Mouse (Mus musculus) ES-E14 (cell line): ENCODE measurements around the gene Olfr1308. TPM values are rescaled to one million over a fixed set of nuclear protein-coding genes. Genes with fewer than 3 reads are reported as not detected.

ENCODE experiments used
- DNase-seq: peaks from one replicate; pipeline ENCODE4 v3.0.0-alpha.2; 2013; ENCODE audit warnings: low read depth, low spot score
- H3K27ac ChIP-seq: 2 replicates; pipeline ENCODE4 v1.5.1; 2012; ENCODE audit warnings: low read depth, mild to moderate bottlenecking, low read length, moderate library complexity, mixed read lengths; ENCODE audit not compliant: poor library complexity, insufficient read depth, severe bottlenecking
- H3K36me3 ChIP-seq: 2 replicates; pipeline ENCODE4 v1.6.1; 2012; ENCODE audit warnings: mild to moderate bottlenecking, low read length, moderate library complexity, mixed read lengths; ENCODE audit not compliant: control insufficient read depth, poor library complexity, insufficient read depth, severe bottlenecking
- H3K4me1 ChIP-seq, 2 experiments: fragments of 150-350 bp in 1 of 2; sonication (generic) in 1 of 2; 2 replicates each; pipeline ENCODE4 v1.6.1; 2012; ENCODE audit warnings: low read length in 2 of 2, mild to moderate bottlenecking in 1 of 2, mixed read lengths in 1 of 2; ENCODE audit not compliant: control insufficient read depth in 2 of 2, insufficient read depth in 2 of 2, poor library complexity in 1 of 2
- H3K4me3 ChIP-seq, 2 experiments: fragments of 150-350 bp in 1 of 2; sonication (generic) in 1 of 2; 2 replicates each; pipeline ENCODE4 v1.5.1; 2012; ENCODE audit warnings: low read length in 2 of 2, low read depth in 1 of 2, mild to moderate bottlenecking in 1 of 2, mixed read lengths in 1 of 2; ENCODE audit not compliant: insufficient read depth in 1 of 2, poor library complexity in 1 of 2, severe bottlenecking in 1 of 2
- H3K9ac ChIP-seq: 2 replicates; pipeline ENCODE4 v1.6.1; 2012; ENCODE audit warnings: low read depth, mild to moderate bottlenecking, low read length, mixed read lengths; ENCODE audit not compliant: poor library complexity, insufficient read depth, severe bottlenecking
- H3K9me3 ChIP-seq: fragments of 150-350 bp; sonication (generic); 2 replicates; pipeline ENCODE4 v1.6.1; 2012; ENCODE audit warnings: low read depth, mild to moderate bottlenecking, low read length; ENCODE audit not compliant: control insufficient read depth, insufficient read depth
- CHD2 ChIP-seq: IDR thresholded peaks from 2 replicates; pipeline ENCODE4 v1.6.1; 2014; ENCODE audit warnings: mild to moderate bottlenecking, low read depth, low read length, inconsistent platforms
- HCFC1 ChIP-seq: IDR thresholded peaks from 2 replicates; pipeline ENCODE4 v1.6.1; 2012; ENCODE audit warnings: low read length, inconsistent platforms, borderline replicate concordance; ENCODE audit not compliant: insufficient read depth
- MAFK ChIP-seq: IDR thresholded peaks from 2 replicates; pipeline ENCODE4 v1.6.1; 2014; ENCODE audit warnings: mild to moderate bottlenecking, low read depth, low read length, inconsistent platforms; ENCODE audit not compliant: insufficient read depth
- ZC3H11A ChIP-seq: IDR thresholded peaks from 2 replicates; pipeline ENCODE4 v1.6.1; 2012; ENCODE audit warnings: low read depth, mild to moderate bottlenecking, inconsistent platforms, low read length, borderline replicate concordance
- ZNF384 ChIP-seq: IDR thresholded peaks from 2 replicates; pipeline ENCODE4 v1.6.1; 2012; ENCODE audit warnings: low read depth, low read length, inconsistent platforms
- in situ Hi-C, 2 experiments: fragments of 600-800 bp; cut with MboI; formaldehyde crosslinking; loops; one replicate each; pipeline ENCODE4 v1.15.1; 2025; ENCODE audit warnings: low sequenced_read_pairs in 2 of 2, inconsistent platforms in 1 of 2; ENCODE audit not compliant: unreplicated experiment in 2 of 2
- total RNA-seq: library from RNA; depleted of rRNA; stranded (reverse); fragments of 300-350 nt; gene quantifications from 2 replicates; pipeline ENCODE4 v1.2.3, GENCODE M21; 2012; rRNA removed

The Olfr1308 gene
- total RNA-seq, result not detected in 2 replicates

DNA sequence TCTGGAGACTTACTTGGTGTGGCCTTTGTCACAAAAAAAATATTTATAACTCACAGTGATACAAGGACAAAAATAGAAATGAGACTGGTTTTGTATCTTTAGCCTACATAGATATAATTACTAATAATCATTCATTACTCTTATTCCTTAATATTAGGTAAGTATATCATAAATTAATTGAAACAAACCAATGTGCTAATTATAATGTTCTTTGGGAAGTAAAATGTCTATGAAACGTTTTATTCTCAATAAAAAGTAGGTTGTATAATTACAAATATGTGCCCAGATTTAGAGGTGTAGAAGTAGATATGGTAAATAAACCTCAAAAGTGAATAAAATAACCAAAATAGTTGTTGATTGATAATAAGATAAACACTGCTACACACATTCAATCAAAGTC is at the start of gene Olfr1308:
TSS of gene Olfr1308 (minus strand) at position 101 of the 400 bp plus-strand sequence.
- H3K9ac ChIP-seq, result no peak within 1 kb of the TSS
- no peak within 1 kb of the TSS for H3K4me3 ChIP-seq
- in situ Hi-C loops, result no loop called here
- TF ChIP-seq HCFC1 (no peak), CHD2 (no peak), ZNF384 (no peak), ZC3H11A (no peak), MAFK (no peak)
- no peaks in the 10 kb centered on the region for H3K9me3 ChIP-seq
- no peaks in the 10 kb centered on the region for H3K36me3 ChIP-seq
- H3K4me1 ChIP-seq, result no peaks in the 10 kb centered on the region
- DNase-seq, result no peak
- no peak within 1 kb of the TSS for H3K27ac ChIP-seq

DNA sequence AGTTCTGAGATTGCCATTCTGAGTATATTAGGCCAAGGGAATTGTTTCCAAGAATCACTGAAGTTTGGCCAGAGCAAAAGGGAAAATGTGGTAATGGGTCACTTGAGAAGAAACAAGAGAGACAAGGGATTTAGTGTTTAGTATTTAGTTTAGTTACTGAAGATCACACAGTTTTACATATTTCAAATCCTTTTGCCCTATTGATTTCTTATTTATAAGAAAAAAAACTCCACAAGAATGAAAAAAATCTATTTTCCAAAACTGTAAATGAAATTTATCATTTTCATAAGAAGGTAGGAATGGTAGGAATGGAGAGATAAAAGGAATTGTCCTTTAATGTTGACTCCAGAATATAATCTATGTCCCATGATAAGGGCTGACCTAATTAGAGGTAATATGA is 47.9 kb upstream of the Olfr1308 start, which contains the start of gene Olfr1310:
TSS of gene Olfr1310 (minus strand) at position 101 of the 400 bp plus-strand sequence.
- Histone ChIP-seq H3K36me3 (no peaks in the 10 kb centered on the region), H3K27ac (no peak within 1 kb of the TSS), H3K9ac (no peak within 1 kb of the TSS), H3K4me1 (no peaks in the 10 kb centered on the region), H3K9me3 (no peaks in the 10 kb centered on the region), H3K4me3 (no peak within 1 kb of the TSS)
- DNase-seq, result no peak
- TF ChIP-seq CHD2 (no peak), HCFC1 (no peak), ZC3H11A (no peak), MAFK (no peak), ZNF384 (no peak)
- in situ Hi-C loops, result no loop called here

DNA sequence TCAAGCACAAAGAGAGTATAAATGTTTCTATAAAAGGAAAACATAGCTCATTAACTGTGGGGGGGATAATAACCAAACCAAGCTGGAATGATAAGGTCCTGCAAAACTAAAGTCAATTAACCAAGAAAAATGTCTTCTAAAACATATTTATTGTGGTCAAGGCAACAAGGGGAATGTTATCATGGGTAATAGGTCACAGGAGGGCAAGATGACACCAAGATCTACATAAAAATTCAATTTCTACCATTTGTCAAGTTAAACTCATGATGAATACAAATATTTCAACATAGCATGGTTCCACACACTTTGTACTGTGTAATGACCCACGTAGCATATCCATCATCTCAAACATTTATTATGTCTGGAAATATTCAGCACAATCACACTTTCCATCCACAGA is 25.4 kb upstream of the Olfr1308 start, which contains the start of gene Olfr1309:
TSS of gene Olfr1309 (minus strand) at position 101 of the 400 bp plus-strand sequence.
- no peak within 1 kb of the TSS for H3K27ac ChIP-seq
- in situ Hi-C loops, result no loop called here
- no peaks in the 10 kb centered on the region for H3K9me3 ChIP-seq
- DNase-seq, result no peak
- no peaks in the 10 kb centered on the region for H3K36me3 ChIP-seq
- no peak within 1 kb of the TSS for H3K9ac ChIP-seq
- H3K4me1 ChIP-seq, result no peaks in the 10 kb centered on the region
- H3K4me3 ChIP-seq, result no peak within 1 kb of the TSS
- no peak for TF ChIP-seq ZNF384
- TF ChIP-seq ZC3H11A, result no peak
- no peak for TF ChIP-seq HCFC1

DNA sequence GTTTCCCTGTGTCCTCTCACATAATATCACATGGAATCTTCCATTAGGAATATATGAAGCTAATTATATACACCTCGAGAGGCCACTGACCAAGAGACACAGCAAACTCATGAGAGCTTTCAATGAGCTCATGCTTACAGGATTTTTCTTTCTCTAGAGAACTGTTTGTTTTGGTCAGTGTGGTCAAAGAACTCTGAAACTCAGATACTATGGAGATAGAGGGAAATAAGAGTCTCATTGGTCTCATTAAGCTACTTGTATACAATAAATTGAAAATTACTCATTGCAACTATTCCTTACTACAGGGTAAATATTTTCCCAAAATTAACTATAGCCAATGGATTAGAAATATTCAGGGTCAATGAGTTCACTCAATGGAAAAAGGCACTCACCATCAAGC is 15.4 kb downstream of the Olfr1308 start, which contains the start of gene Olfr1307:
TSS of gene Olfr1307 (minus strand) at position 101 of the 400 bp plus-strand sequence.
- no peaks in the 10 kb centered on the region for H3K9me3 ChIP-seq
- no peak for DNase-seq
- no peak within 1 kb of the TSS for H3K27ac ChIP-seq
- TF ChIP-seq MAFK (no peak), ZNF384 (no peak), HCFC1 (no peak), CHD2 (no peak), ZC3H11A (no peak)
- H3K36me3 ChIP-seq, result no peaks in the 10 kb centered on the region
- no peak within 1 kb of the TSS for H3K9ac ChIP-seq
- no peaks in the 10 kb centered on the region for H3K4me1 ChIP-seq
- H3K4me3 ChIP-seq, result no peak within 1 kb of the TSS
- in situ Hi-C loops, result no loop called here

DNA sequence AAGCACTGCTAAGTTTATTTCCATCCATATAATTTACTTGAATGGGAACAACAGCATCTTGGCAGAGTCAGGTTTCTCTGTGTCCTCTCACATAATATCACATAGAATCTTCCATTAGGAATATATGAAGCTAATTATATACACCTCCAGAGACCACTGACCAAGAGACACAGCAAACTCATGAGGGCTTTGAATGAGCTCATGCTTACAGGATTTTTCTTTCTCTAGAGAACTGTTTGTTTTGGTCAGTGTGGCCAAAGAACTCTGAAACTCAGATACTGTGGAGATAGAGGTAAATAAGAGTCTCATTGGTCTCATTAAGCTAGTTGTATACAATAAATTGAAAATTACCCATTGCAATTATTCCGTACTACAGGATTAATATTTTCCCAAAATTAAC is 48.6 kb downstream of the Olfr1308 start, which contains the start of gene Olfr1306:
TSS of gene Olfr1306 (minus strand) at position 101 of the 400 bp plus-strand sequence.
- no peaks in the 10 kb centered on the region for H3K36me3 ChIP-seq
- no peak for TF ChIP-seq HCFC1
- TF ChIP-seq CHD2, result no peak
- no peak for TF ChIP-seq MAFK
- no peak for TF ChIP-seq ZC3H11A
- no peak for TF ChIP-seq ZNF384
- no peak within 1 kb of the TSS for H3K9ac ChIP-seq
- no peak within 1 kb of the TSS for H3K27ac ChIP-seq
- DNase-seq, result no peak
- in situ Hi-C loops, result no loop called here
- no peak within 1 kb of the TSS for H3K4me3 ChIP-seq
- H3K4me1 ChIP-seq, result no peaks in the 10 kb centered on the region
- no peaks in the 10 kb centered on the region for H3K9me3 ChIP-seq

Other genes with a start within 250 kb of the Olfr1308 start
- not detected in 2 replicates for gene Olfr1301, start 213.9 kb downstream of the Olfr1308 start, total RNA-seq
- gene Olfr1302, start 187.5 kb downstream of the Olfr1308 start, total RNA-seq, result not detected in 2 replicates
- not detected in 2 replicates for gene Olfr1303, start 144.6 kb downstream of the Olfr1308 start, total RNA-seq
- gene Olfr1305, start 87.8 kb downstream of the Olfr1308 start, total RNA-seq, result not detected in 2 replicates
- not detected in 2 replicates for gene Olfr1306, start 48.7 kb downstream of the Olfr1308 start, total RNA-seq
- not detected in 2 replicates for gene Olfr1307, start 15.5 kb downstream of the Olfr1308 start, total RNA-seq
- gene Olfr1309, start 25.3 kb upstream of the Olfr1308 start, total RNA-seq, result not detected in 2 replicates
- not detected in 2 replicates for gene Olfr1310, start 47.8 kb upstream of the Olfr1308 start, total RNA-seq
- not detected in 2 replicates for gene Olfr1311, start 59.5 kb upstream of the Olfr1308 start, total RNA-seq
- not detected in 2 replicates for gene Olfr1312, start 85.3 kb upstream of the Olfr1308 start, total RNA-seq
- not detected in 2 replicates for gene Olfr1313, start 112.9 kb upstream of the Olfr1308 start, total RNA-seq
- not detected in 2 replicates for gene Olfr1314, start 131.8 kb upstream of the Olfr1308 start, total RNA-seq
- not detected in 2 replicates for gene Olfr1315-ps1, start 150.5 kb upstream of the Olfr1308 start, total RNA-seq
- not detected in 2 replicates for gene Olfr1316, start 170.0 kb upstream of the Olfr1308 start, total RNA-seq
- not detected in 2 replicates for gene Olfr1317, start 175.4 kb upstream of the Olfr1308 start, total RNA-seq
- not detected in 2 replicates for gene Olfr1318, start 189.3 kb upstream of the Olfr1308 start, total RNA-seq